Mouse (Mus musculus) lung, postnatal 0 days (tissue): ENCODE data around the gene Cnst.

Experiments used
- CTCF ChIP-seq: IDR thresholded peaks from 2 replicates; pipeline ENCODE4 v1.5.1; 2016; ENCODE audit warnings: antibody characterized with exemption, mild to moderate bottlenecking
- EP300 ChIP-seq: IDR thresholded peaks from 2 replicates; pipeline ENCODE4 v1.6.1; 2016; ENCODE audit warnings: antibody characterized with exemption, mild to moderate bottlenecking, control low read depth

DNA sequence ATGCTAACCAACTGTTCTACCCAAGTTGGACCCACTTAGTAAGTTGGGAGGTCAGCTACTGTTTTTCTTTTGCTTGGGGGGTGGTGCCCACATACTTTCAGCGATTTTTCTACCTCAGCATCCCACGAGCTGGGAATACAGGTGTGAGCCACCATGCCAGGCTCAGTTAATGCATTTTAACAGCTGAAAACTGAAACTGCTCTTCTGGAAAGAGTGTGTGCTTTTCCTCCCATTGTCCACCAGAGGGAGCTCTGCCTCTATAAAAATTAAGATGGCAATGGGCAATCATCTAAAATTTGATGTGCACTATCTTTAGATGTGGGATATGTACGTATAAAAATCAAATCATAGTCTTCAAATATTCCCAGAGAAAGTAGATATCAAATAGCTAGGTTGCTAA, 43.6 kb upstream of the Cnst start:
- peak; percentile 81 for TF ChIP-seq CTCF
- no peak for TF ChIP-seq EP300
